35 mouse cellular contexts compared by ENCODE assay signal in genomic region chr14:110871339-110871738, GRCm38 (mm10).
"Had no signal": no experiment of that assay in that cellular context is flagged by ENCODE, and none has a peak within 500 bp of the region (broad histone marks: within the 10 kb centered on the region; RNA-seq: fewer than 3 reads in every experiment).

No protein-coding gene starts in this region.

- H3K4me2 ChIP-seq: heart, embryonic 11.5 days; heart, embryonic 12.5 days; heart, embryonic 13.5 days; heart, embryonic 15.5 days; hindbrain, embryonic 12.5 days; hindbrain, embryonic 13.5 days; hindbrain, embryonic 14.5 days; hindbrain, embryonic 15.5 days; intestine, embryonic 15.5 days; kidney, embryonic 15.5 days had no signal

- H3K27ac ChIP-seq: heart, embryonic 13.5 days; heart, embryonic 15.5 days; hindbrain, embryonic 10.5 days; hindbrain, embryonic 12.5 days; hindbrain, embryonic 13.5 days; hindbrain, embryonic 14.5 days; hindbrain, embryonic 15.5 days; hindbrain, postnatal 0 days; intestine, embryonic 15.5 days; kidney, embryonic 15.5 days; kidney, postnatal 0 days; layer of hippocampus, adult 2 months; left cerebral cortex, adult 2 months had no signal

- H3K4me1 ChIP-seq: heart, embryonic 12.5 days; heart, embryonic 13.5 days; heart, embryonic 15.5 days; hindbrain, embryonic 10.5 days; hindbrain, embryonic 12.5 days; hindbrain, embryonic 13.5 days; hindbrain, embryonic 15.5 days; intestine, embryonic 15.5 days; kidney, embryonic 15.5 days had no signal

- H3K9ac ChIP-seq: heart, embryonic 12.5 days; heart, embryonic 13.5 days; heart, embryonic 15.5 days; hindbrain, embryonic 12.5 days; hindbrain, embryonic 13.5 days; hindbrain, embryonic 14.5 days; hindbrain, embryonic 15.5 days; intestine, embryonic 15.5 days; kidney, embryonic 15.5 days had no signal

- H3K4me3 ChIP-seq: heart, embryonic 12.5 days; heart, embryonic 13.5 days; heart, embryonic 15.5 days; hindbrain, embryonic 10.5 days; hindbrain, embryonic 12.5 days; hindbrain, embryonic 13.5 days; hindbrain, embryonic 15.5 days; intestine, embryonic 15.5 days; kidney, embryonic 15.5 days; layer of hippocampus, adult 2 months; left cerebral cortex, adult 2 months had no signal

- ATAC-seq: hindbrain, embryonic 16.5 days; hindbrain, postnatal 0 days; inflammation-experienced regulatory T-cells, adult 6 months; intestine, embryonic 15.5 days; intestine, embryonic 16.5 days; intestine, postnatal 0 days had no signal

- H3K9me3 ChIP-seq: heart, embryonic 15.5 days; hindbrain, embryonic 12.5 days; hindbrain, embryonic 15.5 days; intestine, embryonic 15.5 days; kidney, embryonic 15.5 days had no signal

- DNase-seq: heart, postnatal 10 days; heart, postnatal 14 days; heart, postnatal 36 days; heart, postnatal 4 days; kidney, adult 11 months; kidney, adult 18-20 months; kidney, adult 2 months; kidney, adult 8-10 months; kidney, adult 9 months; kidney, postnatal 10 days; kidney, postnatal 14 days; kidney, postnatal 25 days; kidney, postnatal 36 days; kidney, postnatal 4 days; layer of hippocampus, adult 9-11 months; layer of hippocampus, postnatal 36 days had no signal

- H3K36me3 ChIP-seq: heart, embryonic 12.5 days; heart, embryonic 13.5 days; heart, embryonic 15.5 days; hindbrain, embryonic 10.5 days; hindbrain, embryonic 12.5 days; hindbrain, embryonic 13.5 days; hindbrain, embryonic 15.5 days; intestine, embryonic 15.5 days; kidney, embryonic 15.5 days had no signal

- H3K27me3 ChIP-seq: heart, embryonic 12.5 days; heart, embryonic 13.5 days; heart, embryonic 15.5 days; hindbrain, embryonic 12.5 days; hindbrain, embryonic 13.5 days; hindbrain, embryonic 15.5 days; intestine, embryonic 15.5 days; kidney, embryonic 15.5 days had no signal
